Mouse (Mus musculus) CD4-positive, CD25-positive, alpha-beta regulatory T cell (primary cell): Measurements from ENCODE around the gene Cxcl13. TPM values are rescaled to one million over a fixed set of nuclear protein-coding genes. Genes with fewer than 3 reads are reported as not detected.

Source experiments
- polyA plus RNA-seq: library from polyadenylated mRNA; unstranded; fragments of 100-300 nt; shearing (Covaris generic); gene quantifications from one replicate; pipeline ENCODE4 v1.2.1, GENCODE M21; 2017

Cxcl13 gene
- polyA plus RNA-seq: 0.41 TPM

DNA sequence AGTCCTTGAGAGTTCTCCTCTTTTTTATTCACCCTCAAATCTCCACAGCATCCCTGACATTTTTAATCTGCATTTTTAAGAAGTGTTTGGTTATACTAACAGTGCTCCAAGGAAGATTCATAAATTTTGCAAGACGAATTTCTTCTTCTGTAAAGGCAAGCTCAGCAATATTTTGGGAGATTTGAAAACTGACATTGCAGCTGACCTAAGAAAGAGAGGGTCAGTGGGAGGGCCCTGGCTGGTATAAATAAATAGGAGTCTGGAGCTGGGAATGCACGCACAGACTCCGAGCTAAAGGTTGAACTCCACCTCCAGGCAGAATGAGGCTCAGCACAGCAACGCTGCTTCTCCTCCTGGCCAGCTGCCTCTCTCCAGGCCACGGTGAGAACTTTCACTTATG is at the start of gene Cxcl13:
Gene Cxcl13 (plus strand): TSS at position 301 of the 400 bp plus-strand sequence.

Other genes with a start within 250 kb of the Cxcl13 start
- not detected for gene Gm7978, start 220.8 kb upstream of the Cxcl13 start, polyA plus RNA-seq
- 0.22 TPM for gene Gm7982, start 214.9 kb upstream of the Cxcl13 start, polyA plus RNA-seq
- gene E330014E10Rik, start 181.0 kb upstream of the Cxcl13 start, polyA plus RNA-seq: not detected
- gene Cnot6l, start 207.2 kb downstream of the Cxcl13 start, polyA plus RNA-seq: 64.1 TPM